Comparison of ENCODE assay signal across 9 mouse cellular contexts in genomic region chr8:115158721-115159111, GRCm38 (mm10).
DNase-seq lines count a peak whose midpoint lies in the region; ATAC-seq lines count a peak whose summit lies in the region.
"Had no signal": no experiment of that assay in that cellular context is flagged by ENCODE, and none has a peak within 500 bp of the region (broad histone marks: within the 10 kb centered on the region; RNA-seq: fewer than 3 reads in every experiment).

No protein-coding gene starts in this region.

- peak; percentile 41 for ATAC-seq in embryonic facial prominence, embryonic 15.5 days (ENCODE audit: insufficient number of reproducible peaks, low FRiP score, low TSS enrichment, low read depth)
- peak; percentile 51; the same call in 1 of the 2 replicates for ATAC-seq in neural tube, embryonic 13.5 days (ENCODE audit: low read depth)

- H3K4me2 ChIP-seq in embryonic facial prominence, embryonic 15.5 days (replicated peaks) = peak overlapping the region; percentile 55
- H3K4me2 ChIP-seq in neural tube, embryonic 13.5 days = peak overlapping the region; percentile 56

- 6% methylated on average over 8 of the region's 8 CpGs for WGBS in embryonic facial prominence, embryonic 15.5 days
- 3% methylated on average over 8 of the region's 8 CpGs for WGBS in neural tube, embryonic 13.5 days

- peak; percentile 22 for DNase-seq in gastrocnemius, postnatal 14 days
- no peak for DNase-seq in gastrocnemius, postnatal 10 days
- DNase-seq in Muller cell, postnatal 12 days (ENCODE audit: inconsistent ontology term) = peak; percentile 62
- peak; percentile 27 to 47 for DNase-seq in kidney, postnatal 4 days
- no peak for DNase-seq in adrenal gland, adult 18-20 months (ENCODE audit: low spot score in 2 of 2)
- no peak for DNase-seq in urinary bladder, postnatal 4 days (ENCODE audit: low spot score in 2 of 2)

- peak overlapping the region; percentile 36 for H3K4me3 ChIP-seq in embryonic facial prominence, embryonic 15.5 days (replicated peaks)
- peak overlapping the region; percentile 29 for H3K4me3 ChIP-seq in neural tube, embryonic 13.5 days

- intact Hi-C loops in gastrocnemius, postnatal 14 days (cut with DNase I; ENCODE audit: low total_unique reads) = no loop called here

- peaks cover 27% of the 10 kb centered on the region for H3K4me1 ChIP-seq in embryonic facial prominence, embryonic 15.5 days
- peaks cover 47% of the 10 kb centered on the region for H3K4me1 ChIP-seq in neural tube, embryonic 13.5 days (replicated peaks)

- no peak overlapping the region for H3K9ac ChIP-seq in embryonic facial prominence, embryonic 15.5 days
- peak overlapping the region; percentile 52 for H3K9ac ChIP-seq in neural tube, embryonic 13.5 days

- no peaks in the 10 kb centered on the region for H3K36me3 ChIP-seq in embryonic facial prominence, embryonic 15.5 days
- no peaks in the 10 kb centered on the region for H3K36me3 ChIP-seq in neural tube, embryonic 13.5 days

- H3K27me3 ChIP-seq in embryonic facial prominence, embryonic 15.5 days = peaks cover 3% of the 10 kb centered on the region; the same call in 1 of the 2 replicates
- H3K27me3 ChIP-seq in neural tube, embryonic 13.5 days = peaks cover 15% of the 10 kb centered on the region

- peak overlapping the region; percentile 86 for H3K27ac ChIP-seq in embryonic facial prominence, embryonic 15.5 days (replicated peaks)
- 0 out of 2 replicates have a peak overlapping the region, but pooled peaks have one; percentile 52 for H3K27ac ChIP-seq in neural tube, embryonic 13.5 days (replicated peaks)
- H3K27ac ChIP-seq: macrophage had no signal

- H3K9me3 ChIP-seq in embryonic facial prominence, embryonic 15.5 days (replicated peaks) = no peaks in the 10 kb centered on the region
- no peaks in the 10 kb centered on the region for H3K9me3 ChIP-seq in neural tube, embryonic 13.5 days

Comparison
In these comparisons a context has a peak if more than half of its experiments do, and no peak if none do; other contexts are left out.
1. DNase-seq: peak in gastrocnemius, postnatal 14 days (single experiment), Muller cell, postnatal 12 days (single experiment) and kidney, postnatal 4 days (2 of 2); none in gastrocnemius, postnatal 10 days (single experiment), adrenal gland, adult 18-20 months (0 of 2) and urinary bladder, postnatal 4 days (0 of 2).